Mouse (Mus musculus): ENCODE measurements at regions not wholly inside any gene's neighbourhood (a gene's known extent, or its start where the extent isn't known, plus 50 kb on each side); places are given as distances from the start of the nearest gene placed in this dataset.

GRCm38 (mm10) chr17:4835065-4835705 lies 158.9 kb upstream of the Arid1b start:
- no peak for DNase-seq (ENCODE audit: low spot score)
- Histone ChIP-seq H3K36me3 (no peaks in the 10 kb centered on the region), H3K4me1 (no peaks in the 10 kb centered on the region), H3K27me3 (ENCODE audit: insufficient read depth, poor library complexity, severe bottlenecking) (no peaks in the 10 kb centered on the region), H3K27ac (no peak overlapping the region), H3K9me3 (no peaks in the 10 kb centered on the region), H3K4me3 (no peak overlapping the region)
- WGBS = 84% methylated on average over 8 of the region's 8 CpGs

GRCm38 (mm10) chr17:4840123-4840522 lies 154.0 kb upstream of the Arid1b start:
- no peak for DNase-seq (ENCODE audit: low spot score)
- Histone ChIP-seq H3K4me3 (no peak overlapping the region), H3K9me3 (no peaks in the 10 kb centered on the region), H3K27me3 (ENCODE audit: insufficient read depth, poor library complexity, severe bottlenecking) (no peaks in the 10 kb centered on the region), H3K36me3 (no peaks in the 10 kb centered on the region), H3K27ac (no peak overlapping the region), H3K4me1 (no peaks in the 10 kb centered on the region)
- WGBS = 87% methylated on average over 3 of the region's 3 CpGs

- H3K4me1 ChIP-seq = peaks cover 3% of the 10 kb centered on the region; the same call in 1 of the 2 replicates
- no peaks in the 10 kb centered on the region for H3K9me3 ChIP-seq
- no peaks in the 10 kb centered on the region for H3K27me3 ChIP-seq (ENCODE audit: insufficient read depth, poor library complexity, severe bottlenecking)
- no peak overlapping the region for H3K4me3 ChIP-seq
- no peak for DNase-seq (ENCODE audit: low spot score)
- H3K36me3 ChIP-seq = no peaks in the 10 kb centered on the region
- 88% methylated on average over 3 of the region's 3 CpGs for WGBS
- H3K27ac ChIP-seq = no peak overlapping the region
Measured at GRCm38 (mm10) chr17:4858304-4858703, 135.8 kb upstream of the Arid1b start.

DNA sequence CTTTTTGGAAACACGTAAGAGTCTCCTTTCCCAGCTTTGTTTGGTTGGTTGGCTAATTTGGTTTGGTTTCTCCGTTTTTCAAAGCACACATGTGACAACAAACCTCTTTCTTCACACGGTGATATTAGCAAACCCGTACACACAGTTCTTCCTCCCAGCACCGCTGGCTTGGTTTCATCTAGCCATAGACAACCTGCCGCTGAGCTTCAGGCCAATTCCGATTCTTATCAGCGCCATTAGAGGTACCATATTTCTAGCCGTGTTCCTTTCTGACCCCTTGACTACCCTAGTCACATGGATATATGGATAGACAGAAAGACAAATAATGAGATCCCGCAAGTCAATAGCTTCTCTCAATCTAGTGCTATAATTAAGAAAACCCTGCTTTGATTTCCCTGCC lies 129.2 kb upstream of the Arid1b start:
- Histone ChIP-seq H3K9me3 (no peaks in the 10 kb centered on the region), H3K4me3 (no peak overlapping the region), H3K27me3 (ENCODE audit: insufficient read depth, poor library complexity, severe bottlenecking) (0 out of 2 replicates have a peak, but pooled peaks cover 2% of the 10 kb centered on the region), H3K27ac (no peak overlapping the region), H3K36me3 (no peaks in the 10 kb centered on the region), H3K4me1 (peaks cover 7% of the 10 kb centered on the region; the same call in 1 of the 2 replicates)
- no peak for DNase-seq (ENCODE audit: low spot score)
- WGBS = 84% methylated on average over 10 of the region's 10 CpGs

- H3K36me3 ChIP-seq = no peaks in the 10 kb centered on the region
- DNase-seq (ENCODE audit: low spot score) = no peak
- no peaks in the 10 kb centered on the region for H3K9me3 ChIP-seq
- H3K4me3 ChIP-seq = no peak overlapping the region
- 0 out of 2 replicates have a peak, but pooled peaks cover 2% of the 10 kb centered on the region for H3K27me3 ChIP-seq (ENCODE audit: insufficient read depth, poor library complexity, severe bottlenecking)
- WGBS = 76% methylated on average over 10 of the region's 10 CpGs
- H3K4me1 ChIP-seq = peaks cover 7% of the 10 kb centered on the region; the same call in 1 of the 2 replicates
- no peak overlapping the region for H3K27ac ChIP-seq
Measured at GRCm38 (mm10) chr17:4865621-4866020, 128.5 kb upstream of the Arid1b start.

- Histone ChIP-seq H3K36me3 (no peaks in the 10 kb centered on the region), H3K4me1 (peaks cover 4% of the 10 kb centered on the region; the same call in 1 of the 2 replicates), H3K9me3 (no peaks in the 10 kb centered on the region), H3K27me3 (ENCODE audit: insufficient read depth, poor library complexity, severe bottlenecking) (0 out of 2 replicates have a peak, but pooled peaks cover 2% of the 10 kb centered on the region), H3K4me3 (no peak overlapping the region), H3K27ac (no peak overlapping the region)
- WGBS = 60% methylated on average over 17 of the region's 17 CpGs
- no peak for DNase-seq (ENCODE audit: low spot score)
Measured at GRCm38 (mm10) chr17:4866026-4866896, 127.9 kb upstream of the Arid1b start.

DNA sequence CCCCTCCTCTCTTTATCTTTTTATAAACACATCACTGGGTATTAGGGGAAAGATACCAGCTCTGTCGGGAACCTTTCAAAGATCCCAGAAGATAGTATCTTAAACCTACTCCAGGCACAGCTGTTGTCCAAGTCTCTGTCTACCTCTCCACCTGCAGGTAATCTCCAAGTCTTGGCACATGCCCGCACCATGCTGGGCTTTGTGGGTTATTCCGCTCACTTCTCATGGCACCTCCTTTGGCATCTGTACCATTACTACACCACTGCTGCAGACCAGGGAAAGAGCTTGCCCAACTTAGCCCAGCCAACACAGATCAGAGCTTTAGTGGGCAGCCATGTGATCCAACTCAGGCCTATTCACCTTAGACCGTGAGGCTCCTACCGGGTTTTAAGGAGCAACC lies 127.0 kb upstream of the Arid1b start:
- Histone ChIP-seq H3K27me3 (ENCODE audit: insufficient read depth, poor library complexity, severe bottlenecking) (0 out of 2 replicates have a peak, but pooled peaks cover 2% of the 10 kb centered on the region), H3K9me3 (no peaks in the 10 kb centered on the region), H3K4me3 (no peak overlapping the region), H3K4me1 (0 out of 2 replicates have a peak, but pooled peaks cover 4% of the 10 kb centered on the region), H3K27ac (no peak overlapping the region), H3K36me3 (no peaks in the 10 kb centered on the region)
- no peak for DNase-seq (ENCODE audit: low spot score)
- 88% methylated on average over 5 of the region's 5 CpGs for WGBS

GRCm38 (mm10) chr17:4867754-4868445 lies 126.2 kb upstream of the Arid1b start:
- Histone ChIP-seq H3K4me3 (no peak overlapping the region), H3K27me3 (ENCODE audit: insufficient read depth, poor library complexity, severe bottlenecking) (0 out of 2 replicates have a peak, but pooled peaks cover 2% of the 10 kb centered on the region), H3K27ac (no peak overlapping the region), H3K36me3 (no peaks in the 10 kb centered on the region), H3K9me3 (no peaks in the 10 kb centered on the region), H3K4me1 (0 out of 2 replicates have a peak, but pooled peaks cover 4% of the 10 kb centered on the region)
- DNase-seq (ENCODE audit: low spot score) = no peak
- WGBS = 69% methylated on average over 9 of the region's 9 CpGs

GRCm38 (mm10) chr17:4868446-4868825 lies 125.7 kb upstream of the Arid1b start:
- no peak for DNase-seq (ENCODE audit: low spot score)
- Histone ChIP-seq H3K9me3 (no peaks in the 10 kb centered on the region), H3K27ac (no peak overlapping the region), H3K4me3 (no peak overlapping the region), H3K27me3 (ENCODE audit: insufficient read depth, poor library complexity, severe bottlenecking) (0 out of 2 replicates have a peak, but pooled peaks cover 2% of the 10 kb centered on the region), H3K36me3 (no peaks in the 10 kb centered on the region), H3K4me1 (0 out of 2 replicates have a peak, but pooled peaks cover 4% of the 10 kb centered on the region)
- 83% methylated on average over 10 of the region's 10 CpGs for WGBS

DNA sequence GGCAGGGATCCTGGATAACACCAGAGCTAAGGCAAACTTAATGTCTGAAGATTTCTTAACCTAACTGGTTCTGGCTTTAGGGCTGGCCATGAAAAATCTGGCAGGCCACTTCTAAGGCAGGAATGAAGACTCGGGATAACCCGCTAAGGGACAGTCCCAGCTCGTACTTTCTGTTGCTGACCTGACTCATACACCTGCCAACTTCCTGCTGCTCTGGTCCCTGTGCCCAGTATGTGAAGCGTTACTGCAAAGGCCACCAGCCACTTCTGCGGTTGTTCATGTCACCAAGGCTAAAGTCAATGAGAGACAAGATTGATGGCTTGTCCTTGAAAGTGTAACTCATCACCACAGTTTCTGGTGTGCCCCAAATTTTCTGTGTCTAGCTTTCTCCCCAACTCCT lies 125.3 kb upstream of the Arid1b start:
- Histone ChIP-seq H3K4me3 (no peak overlapping the region), H3K27me3 (ENCODE audit: insufficient read depth, poor library complexity, severe bottlenecking) (0 out of 2 replicates have a peak, but pooled peaks cover 2% of the 10 kb centered on the region), H3K4me1 (0 out of 2 replicates have a peak, but pooled peaks cover 4% of the 10 kb centered on the region), H3K9me3 (no peaks in the 10 kb centered on the region), H3K36me3 (no peaks in the 10 kb centered on the region), H3K27ac (no peak overlapping the region)
- WGBS = 75% methylated on average over 5 of the region's 5 CpGs
- DNase-seq (ENCODE audit: low spot score) = no peak

DNA sequence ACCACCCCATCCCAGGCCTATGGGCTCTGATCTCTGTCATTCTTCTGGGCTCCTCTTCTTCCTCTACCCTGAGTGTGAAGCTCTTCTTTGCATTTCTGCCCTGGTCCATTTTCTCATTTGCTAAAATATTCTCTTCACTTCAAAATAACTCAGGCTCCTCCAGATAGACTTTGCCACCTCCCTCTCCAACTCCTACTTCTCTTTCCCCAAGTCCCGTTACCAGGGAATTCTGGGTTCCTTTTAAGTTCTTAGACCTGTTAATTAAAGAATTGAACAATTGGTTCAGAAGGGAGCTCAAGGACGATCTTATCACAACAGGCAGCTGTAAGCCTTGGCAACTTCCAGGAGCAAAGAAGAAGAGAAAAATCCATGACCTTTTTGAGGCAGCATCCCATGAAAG lies 122.9 kb upstream of the Arid1b start:
- Histone ChIP-seq H3K36me3 (no peaks in the 10 kb centered on the region), H3K9me3 (no peaks in the 10 kb centered on the region)
- 61% methylated on average over 2 of the region's 2 CpGs for WGBS

DNA sequence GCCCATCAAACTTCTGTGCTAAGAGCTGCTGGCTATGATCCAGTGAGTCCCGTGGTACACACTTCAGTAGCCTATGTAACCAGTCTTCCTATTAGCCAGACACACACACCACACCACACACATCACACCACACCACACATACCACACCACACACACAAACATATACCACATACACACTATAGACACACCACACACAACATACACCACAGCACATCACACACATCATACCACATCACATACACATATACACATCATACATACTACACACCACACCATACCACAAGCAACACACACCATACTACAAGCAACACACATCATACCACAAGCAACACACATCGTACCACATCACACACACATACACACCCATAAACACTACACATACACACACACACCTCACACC lies 119.7 kb upstream of the Arid1b start:
- Histone ChIP-seq H3K9me3 (no peaks in the 10 kb centered on the region), H3K36me3 (no peaks in the 10 kb centered on the region), H3K27me3 (ENCODE audit: insufficient read depth, poor library complexity, severe bottlenecking) (no peaks in the 10 kb centered on the region), H3K27ac (no peak overlapping the region), H3K4me1 (no peaks in the 10 kb centered on the region), H3K4me3 (no peak overlapping the region)
- peak; percentile 27 for DNase-seq (ENCODE audit: low spot score)
- WGBS = 79% methylated on average over 2 of the region's 2 CpGs

More for the DNA sequence above, 122.9 kb upstream of the Arid1b start:
- Histone ChIP-seq H3K27me3 (ENCODE audit: insufficient read depth, poor library complexity, severe bottlenecking) (no peaks in the 10 kb centered on the region), H3K4me1 (0 out of 2 replicates have a peak, but pooled peaks cover under 1% of the 10 kb centered on the region), H3K27ac (no peak overlapping the region), H3K4me3 (no peak overlapping the region)
- DNase-seq (ENCODE audit: low spot score) = no peak

Measured in heart, embryonic 10.5 days (tissue).